Mouse (Mus musculus): ENCODE data around the gene Cox6a1. TPM values are rescaled to one million over a fixed set of nuclear protein-coding genes. Genes with fewer than 3 reads are reported as not detected.

Gene Cox6a1
- total and polyA plus RNA-seq, 2 experiments: 422 to 2,238 TPM

- no peak overlapping the region for H3K9ac ChIP-seq (ENCODE audit: low read depth, low read length)
- no peaks in the 10 kb centered on the region for H3K4me1 ChIP-seq (ENCODE audit: control insufficient read depth, insufficient read depth, low read length)
- no peaks in the 10 kb centered on the region for H3K27me3 ChIP-seq (ENCODE audit: control insufficient read depth, insufficient read depth, low read length)
- H3K36me3 ChIP-seq (ENCODE audit: control insufficient read depth, insufficient read depth, low read length): no peaks in the 10 kb centered on the region
- DNase-seq (ENCODE audit: extremely low read depth, low read depth, low spot score): no peak
- no peak overlapping the region for H3K27ac ChIP-seq (replicated peaks; ENCODE audit: insufficient read depth, low read depth, low read length)
- H3K79me2 ChIP-seq (ENCODE audit: control insufficient read depth, insufficient read depth, low read length): no peaks in the 10 kb centered on the region
- H3K4me3 ChIP-seq (ENCODE audit: insufficient read depth, low read depth, low read length): no peak overlapping the region
- no peak for TF ChIP-seq POLR2A (IDR thresholded peaks at IDR 0.05; ENCODE audit: extremely low read depth, insufficient read depth, low read length)
- TF ChIP-seq CTCF (IDR thresholded peaks at IDR 0.05; ENCODE audit: low read depth, low read length): no peak
- 73% methylated on average over 9 of the region's 9 CpGs for WGBS
Observed at GRCm38 (mm10) chr5:115371736-115372135, 23.0 kb upstream of the Cox6a1 start.

DNA sequence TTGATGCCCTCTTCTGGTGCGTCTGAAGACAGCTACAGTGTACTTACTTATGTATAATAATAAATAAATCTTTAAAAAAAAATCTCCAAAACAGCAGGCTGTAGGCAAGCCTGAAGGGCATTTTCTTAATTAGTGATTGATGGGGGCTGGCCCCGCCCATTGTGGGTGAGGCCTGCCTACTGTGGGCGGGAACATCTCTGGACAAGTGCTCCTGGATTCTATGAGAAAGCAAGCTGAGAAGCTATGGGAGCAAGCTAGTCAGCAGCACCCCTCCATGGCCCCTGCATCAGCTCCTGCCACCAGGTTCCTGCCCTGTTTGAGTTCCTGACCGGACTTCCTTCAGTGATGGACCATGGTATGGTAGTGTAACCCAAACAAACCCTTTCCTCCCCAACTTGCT lies 16.0 kb upstream of the Cox6a1 start:
- H3K9ac ChIP-seq (ENCODE audit: low read depth, low read length): no peak overlapping the region
- no peak overlapping the region for H3K27ac ChIP-seq (replicated peaks; ENCODE audit: insufficient read depth, low read depth, low read length)
- H3K4me3 ChIP-seq (ENCODE audit: insufficient read depth, low read depth, low read length): no peak overlapping the region
- 72% methylated on average over 4 of the region's 4 CpGs for WGBS
- no peak for DNase-seq (ENCODE audit: extremely low read depth, low read depth, low spot score)
- H3K4me1 ChIP-seq (ENCODE audit: control insufficient read depth, insufficient read depth, low read length): no peaks in the 10 kb centered on the region
- no peaks in the 10 kb centered on the region for H3K36me3 ChIP-seq (ENCODE audit: control insufficient read depth, insufficient read depth, low read length)
- H3K79me2 ChIP-seq (ENCODE audit: control insufficient read depth, insufficient read depth, low read length): no peaks in the 10 kb centered on the region
- TF ChIP-seq POLR2A (IDR thresholded peaks at IDR 0.05; ENCODE audit: extremely low read depth, insufficient read depth, low read length): no peak
- no peak for TF ChIP-seq CTCF (IDR thresholded peaks at IDR 0.05; ENCODE audit: low read depth, low read length)
- no peaks in the 10 kb centered on the region; the same call in 1 of the 2 replicates for H3K27me3 ChIP-seq (ENCODE audit: control insufficient read depth, insufficient read depth, low read length)

- H3K9ac ChIP-seq (ENCODE audit: low read depth, low read length): no peak overlapping the region
- H3K4me3 ChIP-seq (ENCODE audit: insufficient read depth, low read depth, low read length): no peak overlapping the region
- H3K36me3 ChIP-seq (ENCODE audit: control insufficient read depth, insufficient read depth, low read length): no peaks in the 10 kb centered on the region
- DNase-seq (ENCODE audit: extremely low read depth, low read depth, low spot score): no peak
- H3K27me3 ChIP-seq (ENCODE audit: control insufficient read depth, insufficient read depth, low read length): no peaks in the 10 kb centered on the region; the same call in 1 of the 2 replicates
- no peaks in the 10 kb centered on the region for H3K4me1 ChIP-seq (ENCODE audit: control insufficient read depth, insufficient read depth, low read length)
- H3K27ac ChIP-seq (replicated peaks; ENCODE audit: insufficient read depth, low read depth, low read length): no peak overlapping the region
- WGBS: 25% methylated on average over 19 of the region's 19 CpGs
- H3K79me2 ChIP-seq (ENCODE audit: control insufficient read depth, insufficient read depth, low read length): no peaks in the 10 kb centered on the region
- TF ChIP-seq CTCF (IDR thresholded peaks at IDR 0.05; ENCODE audit: low read depth, low read length): no peak
- TF ChIP-seq POLR2A (IDR thresholded peaks at IDR 0.05; ENCODE audit: extremely low read depth, insufficient read depth, low read length): no peak
Observed at GRCm38 (mm10) chr5:115362819-115363714, 14.3 kb upstream of the Cox6a1 start.

- H3K79me2 ChIP-seq (ENCODE audit: control insufficient read depth, insufficient read depth, low read length): no peaks in the 10 kb centered on the region
- DNase-seq (ENCODE audit: extremely low read depth, low read depth, low spot score): no peak
- no peak overlapping the region for H3K4me3 ChIP-seq (ENCODE audit: insufficient read depth, low read depth, low read length)
- no peaks in the 10 kb centered on the region for H3K36me3 ChIP-seq (ENCODE audit: control insufficient read depth, insufficient read depth, low read length)
- H3K27me3 ChIP-seq (ENCODE audit: control insufficient read depth, insufficient read depth, low read length): no peaks in the 10 kb centered on the region; the same call in 1 of the 2 replicates
- H3K4me1 ChIP-seq (ENCODE audit: control insufficient read depth, insufficient read depth, low read length): no peaks in the 10 kb centered on the region
- no peak for TF ChIP-seq CTCF (IDR thresholded peaks at IDR 0.05; ENCODE audit: low read depth, low read length)
- TF ChIP-seq POLR2A (IDR thresholded peaks at IDR 0.05; ENCODE audit: extremely low read depth, insufficient read depth, low read length): no peak
- no peak overlapping the region for H3K9ac ChIP-seq (ENCODE audit: low read depth, low read length)
- WGBS: 40% methylated on average over 7 of the region's 7 CpGs
- H3K27ac ChIP-seq (replicated peaks; ENCODE audit: insufficient read depth, low read depth, low read length): no peak overlapping the region
Observed at GRCm38 (mm10) chr5:115362216-115362615, 13.4 kb upstream of the Cox6a1 start.

- H3K9ac ChIP-seq (ENCODE audit: low read depth, low read length): no peak overlapping the region
- no peaks in the 10 kb centered on the region for H3K4me1 ChIP-seq (ENCODE audit: control insufficient read depth, insufficient read depth, low read length)
- DNase-seq (ENCODE audit: extremely low read depth, low read depth, low spot score): no peak
- no peak overlapping the region for H3K4me3 ChIP-seq (ENCODE audit: insufficient read depth, low read depth, low read length)
- WGBS: 79% methylated on average over 5 of the region's 5 CpGs
- no peaks in the 10 kb centered on the region; the same call in none of the 2 replicates for H3K27me3 ChIP-seq (ENCODE audit: control insufficient read depth, insufficient read depth, low read length)
- H3K36me3 ChIP-seq (ENCODE audit: control insufficient read depth, insufficient read depth, low read length): no peaks in the 10 kb centered on the region
- H3K79me2 ChIP-seq (ENCODE audit: control insufficient read depth, insufficient read depth, low read length): no peaks in the 10 kb centered on the region
- no peak overlapping the region for H3K27ac ChIP-seq (replicated peaks; ENCODE audit: insufficient read depth, low read depth, low read length)
- no peak for TF ChIP-seq CTCF (IDR thresholded peaks at IDR 0.05; ENCODE audit: low read depth, low read length)
- no peak for TF ChIP-seq POLR2A (IDR thresholded peaks at IDR 0.05; ENCODE audit: extremely low read depth, insufficient read depth, low read length)
Observed at GRCm38 (mm10) chr5:115359851-115360372, 11.1 kb upstream of the Cox6a1 start.

GRCm38 (mm10) chr5:115359438-115359837 lies 10.7 kb upstream of the Cox6a1 start:
- no peak for DNase-seq (ENCODE audit: extremely low read depth, low read depth, low spot score)
- Histone ChIP-seq H3K79me2 (ENCODE audit: control insufficient read depth, insufficient read depth, low read length) (no peaks in the 10 kb centered on the region), H3K27me3 (ENCODE audit: control insufficient read depth, insufficient read depth, low read length) (no peaks in the 10 kb centered on the region; the same call in none of the 2 replicates), H3K4me1 (ENCODE audit: control insufficient read depth, insufficient read depth, low read length) (no peaks in the 10 kb centered on the region), H3K9ac (ENCODE audit: low read depth, low read length) (no peak overlapping the region), H3K36me3 (ENCODE audit: control insufficient read depth, insufficient read depth, low read length) (no peaks in the 10 kb centered on the region), H3K4me3 (ENCODE audit: insufficient read depth, low read depth, low read length) (no peak overlapping the region), H3K27ac (replicated peaks; ENCODE audit: insufficient read depth, low read depth, low read length) (no peak overlapping the region)
- 78% methylated on average over 8 of the region's 8 CpGs for WGBS
- TF ChIP-seq POLR2A (IDR thresholded peaks at IDR 0.05; ENCODE audit: extremely low read depth, insufficient read depth, low read length): no peak
- no peak for TF ChIP-seq CTCF (IDR thresholded peaks at IDR 0.05; ENCODE audit: low read depth, low read length)
